Mouse (Mus musculus): ENCODE measurements around the gene Hdac9. TPM values are rescaled to one million over a fixed set of nuclear protein-coding genes. Genes with fewer than 3 reads are reported as not detected.

Gene Hdac9
- total and polyA plus RNA-seq, 3 experiments = 0.03 to 0.19 TPM; not detected in 1

DNA sequence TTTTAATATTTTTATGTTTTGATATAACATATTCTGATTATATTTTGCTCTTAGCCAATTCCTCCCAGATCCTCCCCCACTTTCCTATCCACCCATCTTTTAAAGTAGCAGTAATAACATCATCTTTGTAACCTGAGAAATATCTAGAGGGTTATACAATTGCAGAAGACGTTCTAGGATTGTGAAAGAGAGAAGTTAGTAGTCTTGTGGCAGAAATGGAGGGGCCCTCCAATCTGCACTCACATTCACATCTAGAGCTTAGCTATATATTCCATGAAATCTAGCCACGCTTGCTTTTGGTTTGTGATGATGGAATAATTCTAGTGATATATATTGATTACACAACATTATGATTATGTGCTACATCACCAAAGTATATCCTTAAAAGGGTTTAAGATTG is 106.7 kb downstream of the Hdac9 start:
- Histone ChIP-seq H3K27me3 (ENCODE audit: control insufficient read depth in 1 of 2, insufficient read depth in 2 of 2, low read length in 2 of 2) (no peaks in the 10 kb centered on the region), H3K4me3 (ENCODE audit: control insufficient read depth in 1 of 2, insufficient read depth in 1 of 2, low read depth in 2 of 2, low read length in 2 of 2) (no peak overlapping the region), H3K36me3 (ENCODE audit: control insufficient read depth in 1 of 2, insufficient read depth in 2 of 2, low read length in 2 of 2) (no peaks in the 10 kb centered on the region), H3K9me3 (replicated peaks; ENCODE audit: insufficient read depth, low read length) (no peaks in the 10 kb centered on the region), H3K4me1 (ENCODE audit: control insufficient read depth in 1 of 2, insufficient read depth in 2 of 2, low read length in 2 of 2) (no peaks in the 10 kb centered on the region), H3K79me2 (ENCODE audit: control insufficient read depth, insufficient read depth, low read length, poor library complexity) (no peaks in the 10 kb centered on the region), H3K9ac (ENCODE audit: control insufficient read depth, low read depth, low read length, poor library complexity, severe bottlenecking) (no peak overlapping the region), H3K27ac (ENCODE audit: control insufficient read depth, low read depth, low read length) (no peak overlapping the region)
- TF ChIP-seq NELFE (IDR thresholded peaks at IDR 0.05; ENCODE audit: low read depth, low read length) (no peak), USF2 (IDR thresholded peaks at IDR 0.05; ENCODE audit: borderline replicate concordance in 1 of 2, insufficient read depth in 1 of 2, low read depth in 1 of 2, low read length in 2 of 2) (no peak), ZNF384 (IDR thresholded peaks at IDR 0.05; ENCODE audit: low read depth, low read length) (no peak), MAX (IDR thresholded peaks at IDR 0.05; ENCODE audit: low read length) (no peak), MAZ (IDR thresholded peaks at IDR 0.05; ENCODE audit: low read depth, low read length) (no peak), ELF1 (IDR thresholded peaks at IDR 0.05; ENCODE audit: low read depth, low read length) (no peak), TBP (IDR thresholded peaks at IDR 0.05; ENCODE audit: low read depth, low read length) (no peak), POLR2AphosphoS5 (IDR thresholded peaks at IDR 0.05; ENCODE audit: borderline replicate concordance, low read depth, low read length) (no peak), MEF2A (IDR thresholded peaks at IDR 0.05; ENCODE audit: extremely low read depth, insufficient replicate concordance, low read depth, low read length, poor library complexity, severe bottlenecking) (no peak), HCFC1 (IDR thresholded peaks at IDR 0.05; ENCODE audit: low read depth, low read length) (no peak)
- DNase-seq (ENCODE audit: low read depth, low spot score) = no peak

DNA sequence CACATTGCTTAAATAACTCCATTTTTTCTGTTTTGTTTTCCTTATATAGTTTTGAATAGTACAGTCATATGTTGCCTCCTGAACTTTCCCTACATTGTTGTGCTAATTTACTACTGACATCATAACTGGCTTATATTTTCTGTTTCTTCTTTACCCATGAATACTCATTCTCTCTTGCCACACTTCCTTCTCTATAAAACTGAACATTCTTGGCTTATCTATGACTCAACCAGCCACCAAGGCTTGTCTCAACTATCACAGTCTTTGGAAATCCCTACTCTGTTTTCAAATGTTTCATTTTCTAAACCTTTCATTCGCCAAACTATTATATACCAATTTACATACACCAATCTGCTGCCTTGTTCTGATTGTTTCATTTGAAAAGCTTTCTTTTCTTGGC is 108.7 kb downstream of the Hdac9 start:
- H3K27me3 ChIP-seq (ENCODE audit: control insufficient read depth in 1 of 2, insufficient read depth in 2 of 2, low read length in 2 of 2) = no peaks in the 10 kb centered on the region
- H3K9me3 ChIP-seq (replicated peaks; ENCODE audit: insufficient read depth, low read length) = no peaks in the 10 kb centered on the region
- H3K4me1 ChIP-seq (ENCODE audit: control insufficient read depth in 1 of 2, insufficient read depth in 2 of 2, low read length in 2 of 2) = no peaks in the 10 kb centered on the region
- H3K4me3 ChIP-seq (ENCODE audit: control insufficient read depth in 1 of 2, insufficient read depth in 1 of 2, low read depth in 2 of 2, low read length in 2 of 2) = no peak overlapping the region
- H3K27ac ChIP-seq (ENCODE audit: control insufficient read depth, low read depth, low read length) = no peak overlapping the region
- H3K36me3 ChIP-seq (ENCODE audit: control insufficient read depth in 1 of 2, insufficient read depth in 2 of 2, low read length in 2 of 2) = no peaks in the 10 kb centered on the region
- H3K79me2 ChIP-seq (ENCODE audit: control insufficient read depth, insufficient read depth, low read length, poor library complexity) = no peaks in the 10 kb centered on the region
- DNase-seq (ENCODE audit: low read depth, low spot score) = no peak
- no peak for TF ChIP-seq UBTF (IDR thresholded peaks at IDR 0.05; ENCODE audit: borderline replicate concordance, insufficient read depth, low read depth, low read length)
- TF ChIP-seq GABPA (IDR thresholded peaks at IDR 0.05; ENCODE audit: low read depth, low read length) = no peak
- TF ChIP-seq CHD1 (IDR thresholded peaks at IDR 0.05; ENCODE audit: low read depth, low read length) = no peak
- no peak for TF ChIP-seq TCF12 (IDR thresholded peaks at IDR 0.05; ENCODE audit: low read depth, low read length)
- no peak for TF ChIP-seq HCFC1 (IDR thresholded peaks at IDR 0.05; ENCODE audit: low read depth, low read length)
- no peak for TF ChIP-seq SMC3 (IDR thresholded peaks at IDR 0.05; ENCODE audit: low read depth, low read length)
- no peak for TF ChIP-seq SIN3A (IDR thresholded peaks at IDR 0.05; ENCODE audit: low read length)
- TF ChIP-seq POLR2AphosphoS5 (IDR thresholded peaks at IDR 0.05; ENCODE audit: borderline replicate concordance, low read depth, low read length) = no peak
- TF ChIP-seq ZMIZ1 (IDR thresholded peaks at IDR 0.05; ENCODE audit: low read depth, low read length) = no peak
- TF ChIP-seq TAL1 (IDR thresholded peaks at IDR 0.05; ENCODE audit: low read length) = no peak
- no peak overlapping the region for H3K9ac ChIP-seq (ENCODE audit: control insufficient read depth, low read depth, low read length, poor library complexity, severe bottlenecking)
